Mouse (Mus musculus): ENCODE results near the gene Eme1. TPM values are rescaled to one million over a fixed set of nuclear protein-coding genes. Genes with fewer than 3 reads are reported as not detected.
"Not testable (repeated sequence)": the region's sequence is repeated elsewhere in the genome, so short reads cannot be mapped to it uniquely, and the experiment has no call there.

The Eme1 gene
- total and polyA plus RNA-seq, 3 experiments, result 36.8 to 45.9 (median 40.8) TPM

DNA sequence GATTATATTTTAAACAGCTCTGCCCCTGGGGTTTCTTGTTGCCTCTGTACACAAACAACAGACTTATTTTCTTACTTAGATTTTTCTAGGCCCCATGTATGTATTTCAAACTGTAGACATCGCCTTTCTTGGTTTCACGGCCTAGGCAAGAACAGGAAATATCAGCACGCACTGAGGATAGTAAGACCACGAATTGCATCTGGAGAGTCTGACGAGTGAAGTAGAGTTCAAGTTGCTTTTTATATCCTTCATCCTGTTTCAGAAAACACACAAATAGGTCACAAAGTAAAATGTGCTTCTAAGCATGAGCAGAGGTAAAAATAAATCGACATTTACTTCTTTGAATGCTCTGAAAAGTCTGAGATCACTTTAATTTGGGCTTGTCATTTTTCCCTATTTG is 41.7 kb upstream of the Eme1 start (continued):
- TF ChIP-seq RAD21 (IDR thresholded peaks at IDR 0.05; ENCODE audit: low read depth, low read length) (no peak; the same call in 1 of the 2 replicates), MEF2A (IDR thresholded peaks at IDR 0.05; ENCODE audit: borderline replicate concordance, low read depth, low read length) (peak; percentile 90), BHLHE40 (IDR thresholded peaks at IDR 0.05; ENCODE audit: low read depth, low read length) (peak; percentile 69), SMC3 (IDR thresholded peaks at IDR 0.05; ENCODE audit: low read depth, low read length) (no peak), TBP (conservative IDR thresholded peaks at IDR 0.05; ENCODE audit: low read depth, low read length) (0 out of 2 replicates have a peak, but pooled peaks have one; percentile 58), SIN3A (IDR thresholded peaks at IDR 0.05; ENCODE audit: low read length) (no peak), IRF4 (IDR thresholded peaks at IDR 0.05; ENCODE audit: low read depth, low read length) (0 out of 2 replicates have a peak, but pooled peaks have one; percentile 30), ELF1 (IDR thresholded peaks at IDR 0.05; ENCODE audit: low read depth, low read length) (no peak), MXI1 (IDR thresholded peaks at IDR 0.05; ENCODE audit: low read depth, low read length) (peak; percentile 43; the same call in 1 of the 2 replicates), POLR2AphosphoS2 (IDR thresholded peaks at IDR 0.05; ENCODE audit: low read depth, low read length) (no peak), KAT2A (IDR thresholded peaks at IDR 0.05; ENCODE audit: insufficient replicate concordance, low read length) (no peak), PAX5 (IDR thresholded peaks at IDR 0.05; ENCODE audit: low read length) (no peak), ZKSCAN1 (IDR thresholded peaks at IDR 0.05; ENCODE audit: borderline replicate concordance, low read depth, low read length) (no peak; the same call in 1 of the 2 replicates), ZMIZ1 (IDR thresholded peaks at IDR 0.05; ENCODE audit: low read depth, low read length) (no peak), NRF1 (IDR thresholded peaks at IDR 0.05; ENCODE audit: low read depth, low read length) (no peak), ZC3H11A (IDR thresholded peaks at IDR 0.05; ENCODE audit: low read depth, low read length) (no peak)

DNA sequence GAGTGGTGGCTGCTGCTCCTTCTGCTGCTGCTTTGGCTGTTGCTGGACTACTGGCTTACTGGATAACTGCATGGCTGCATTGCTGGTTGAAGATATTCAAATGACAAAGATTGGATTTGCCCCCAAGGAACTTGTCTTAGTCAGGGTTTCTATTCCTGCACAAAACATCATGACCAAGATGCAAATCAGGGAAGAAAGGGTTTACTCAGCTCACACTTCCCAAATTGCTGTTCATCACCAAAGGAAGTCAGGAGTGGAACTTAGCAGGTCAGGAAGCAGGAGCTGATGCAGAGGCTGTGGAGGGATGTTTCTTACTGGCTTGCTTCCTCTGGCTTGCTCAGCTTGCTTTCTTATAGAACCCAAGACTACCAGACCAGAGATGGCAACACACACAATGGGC is 38.7 kb upstream of the Eme1 start:
- TF ChIP-seq MAX (IDR thresholded peaks at IDR 0.05; ENCODE audit: low read length) (peak; percentile 16; the same call in 1 of the 2 replicates), MEF2A (IDR thresholded peaks at IDR 0.05; ENCODE audit: borderline replicate concordance, low read depth, low read length) (peak; percentile 97), MAZ (IDR thresholded peaks at IDR 0.05; ENCODE audit: low read depth, low read length) (0 out of 2 replicates have a peak, but pooled peaks have one; percentile 40), TCF12 (IDR thresholded peaks at IDR 0.05; ENCODE audit: low read depth, low read length) (peak; percentile 66; the same call in 1 of the 2 replicates), RCOR1 (conservative IDR thresholded peaks at IDR 0.05; ENCODE audit: low read depth, low read length) (peak; percentile 73; the same call in 1 of the 2 replicates), IRF4 (IDR thresholded peaks at IDR 0.05; ENCODE audit: low read depth, low read length) (peak; percentile 86), ELF1 (IDR thresholded peaks at IDR 0.05; ENCODE audit: low read depth, low read length) (0 out of 2 replicates have a peak, but pooled peaks have one; percentile 15), MYC (IDR thresholded peaks at IDR 0.05; ENCODE audit: low read depth, low read length) (0 out of 2 replicates have a peak, but pooled peaks have one; percentile 27), CHD2 (IDR thresholded peaks at IDR 0.05; ENCODE audit: low read length) (0 out of 2 replicates have a peak, but pooled peaks have one; percentile 53), BHLHE40 (IDR thresholded peaks at IDR 0.05; ENCODE audit: low read depth, low read length) (peak; percentile 69), ETS1 (conservative IDR thresholded peaks at IDR 0.05; ENCODE audit: low read depth, low read length) (peak; percentile 80), EP300 (IDR thresholded peaks at IDR 0.05; ENCODE audit: low read length) (peak; percentile 89), SIN3A (IDR thresholded peaks at IDR 0.05; ENCODE audit: low read length) (0 out of 2 replicates have a peak, but pooled peaks have one; percentile 35), MAFK (IDR thresholded peaks at IDR 0.05; ENCODE audit: insufficient replicate concordance, low read length) (peak; percentile 80), JUN (IDR thresholded peaks at IDR 0.05; ENCODE audit: insufficient read depth, low read depth, low read length) (peak; percentile 57; the same call in 1 of the 2 replicates)
- dilution Hi-C loops (cut with MboI; ENCODE audit: extremely low pct_ligation_motif_present, extremely low pct_unique_long_range_greater_than_20kb, low sequenced_read_pairs); in situ Hi-C loops (cut with MboI; ENCODE audit: low pct_ligation_motif_present, low pct_unique_long_range_greater_than_20kb, low sequenced_read_pairs): not testable (repeated sequence)

More for the DNA sequence above, 38.7 kb upstream of the Eme1 start:
- not testable (repeated sequence) for H3K79me2 ChIP-seq (replicated peaks; ENCODE audit: control insufficient read depth, extremely low read depth, insufficient read depth, poor library complexity, severe bottlenecking); H3K4me3 ChIP-seq (replicated peaks in 1 of 3; ENCODE audit: low read depth in 2 of 3, low read length in 2 of 3, poor library complexity in 1 of 3); H3K27me3 ChIP-seq (replicated peaks); H3K27ac ChIP-seq (ENCODE audit: insufficient read depth, low read depth); H3K9ac ChIP-seq (ENCODE audit: insufficient read depth, low read depth); H3K9me3 ChIP-seq (replicated peaks; ENCODE audit: low read length); H3K36me3 ChIP-seq (replicated peaks in 1 of 2; ENCODE audit: control insufficient read depth in 1 of 2, insufficient read depth in 1 of 2, low read length in 1 of 2)
- peaks cover 21 to 66% of the 10 kb centered on the region in 2 experiments for H3K4me1 ChIP-seq (ENCODE audit: control insufficient read depth in 1 of 2, insufficient read depth in 2 of 2)
- DNase-seq (ENCODE audit: extremely low read depth), result peak; percentile 80
- peak overlapping the region; percentile 26; the same call in 1 of the 2 replicates for H3K4me2 ChIP-seq (ENCODE audit: insufficient read depth, low read depth, poor library complexity, severe bottlenecking)

All from CH12.LX (cell line).